Mouse (Mus musculus): Measurements from ENCODE around the gene Dnttip1.

GRCm38 (mm10) chr2:164806614-164807013, 60.8 kb downstream of the Dnttip1 start:
- no peak for TF ChIP-seq ZMIZ1 (IDR thresholded peaks at IDR 0.05; ENCODE audit: low read depth, low read length)
- no peak for TF ChIP-seq POLR2A (IDR thresholded peaks at IDR 0.05; ENCODE audit: low read depth, low read length)
- no peak for TF ChIP-seq NRF1 (IDR thresholded peaks at IDR 0.05; ENCODE audit: low read depth, low read length)
- no peak for TF ChIP-seq CTCF (conservative IDR thresholded peaks at IDR 0.05 in 1 of 2, IDR thresholded peaks at IDR 0.05 in 1 of 2; ENCODE audit: low read depth in 2 of 2, low read length in 2 of 2)
- no peak for TF ChIP-seq ZKSCAN1 (IDR thresholded peaks at IDR 0.05; ENCODE audit: borderline replicate concordance, low read depth, low read length)
- no peak for TF ChIP-seq ZC3H11A (IDR thresholded peaks at IDR 0.05; ENCODE audit: low read depth, low read length)
- TF ChIP-seq RCOR1 (conservative IDR thresholded peaks at IDR 0.05; ENCODE audit: low read depth, low read length) = no peak
- no peak for TF ChIP-seq EP300 (IDR thresholded peaks at IDR 0.05; ENCODE audit: low read length)
- TF ChIP-seq MAZ (IDR thresholded peaks at IDR 0.05; ENCODE audit: low read depth, low read length) = no peak
- TF ChIP-seq HCFC1 (IDR thresholded peaks at IDR 0.05; ENCODE audit: low read depth, low read length) = no peak
- TF ChIP-seq SIN3A (IDR thresholded peaks at IDR 0.05; ENCODE audit: low read length) = no peak
- TF ChIP-seq USF1 (IDR thresholded peaks at IDR 0.05; ENCODE audit: low read depth, low read length) = no peak
- no peak for TF ChIP-seq UBTF (IDR thresholded peaks at IDR 0.05; ENCODE audit: low read depth, low read length)
